Mouse (Mus musculus): ENCODE results near the gene Ccnd2.

GRCm38 (mm10) chr6:127103506-127104275 is 48.3 kb downstream of the Ccnd2 start:
- TF ChIP-seq CTCF (IDR thresholded peaks at IDR 0.05; ENCODE audit: control insufficient read depth, insufficient read depth, insufficient read length) (no peak), MYOD1 (IDR thresholded peaks at IDR 0.05; ENCODE audit: control insufficient read depth, insufficient read length, low read depth) (no peak), CEBPB (IDR thresholded peaks at IDR 0.05; ENCODE audit: low read depth) (no peak), MYOG (IDR thresholded peaks at IDR 0.05; ENCODE audit: control insufficient read depth, extremely low read depth, insufficient read length) (no peak)

All from C2C12 (cell line).